Mouse (Mus musculus): ENCODE data around the gene Msh3. TPM values are rescaled to one million over a fixed set of nuclear protein-coding genes. Genes with fewer than 3 reads are reported as not detected.

The Msh3 gene
- polyA plus RNA-seq, 1 experiment from 2014 or later: 12.6 TPM

DNA sequence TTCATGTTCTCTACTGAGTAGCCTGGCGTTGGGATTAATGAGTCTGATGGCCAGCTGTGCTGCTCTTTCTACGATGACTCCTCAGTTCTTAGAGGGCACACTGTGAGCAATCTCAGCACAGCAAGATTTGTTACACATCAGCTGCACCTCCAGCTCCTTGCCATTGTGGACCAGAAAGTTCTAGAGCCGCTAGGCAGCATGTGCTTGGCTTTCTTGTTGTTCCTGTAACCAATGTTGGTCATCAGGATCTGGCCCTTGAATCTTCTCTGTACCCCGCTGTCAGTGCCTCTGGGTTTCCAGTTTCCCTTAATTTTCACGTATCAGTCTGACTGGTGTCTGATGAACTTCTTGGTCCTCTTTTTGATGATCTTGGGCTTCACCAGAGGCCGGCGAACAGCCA, 1.6 kb upstream of the Msh3 start:
- H3K4me2 ChIP-seq: peak overlapping the region; percentile 98
- H3K9me3 ChIP-seq: no peaks in the 10 kb centered on the region
- ATAC-seq (ENCODE audit: extremely low read depth, insufficient number of reproducible peaks, low FRiP score, low TSS enrichment): no peak
- peaks cover 25% of the 10 kb centered on the region for H3K4me1 ChIP-seq
- H3K36me3 ChIP-seq: peaks cover 31% of the 10 kb centered on the region
- no peaks in the 10 kb centered on the region for H3K27me3 ChIP-seq (replicated peaks)
- peak overlapping the region; percentile 87 for H3K9ac ChIP-seq
- no peak overlapping the region for H3K27ac ChIP-seq (replicated peaks)
- peak overlapping the region; percentile 65 for H3K4me3 ChIP-seq
- WGBS: 82% methylated on average over 7 of the region's 7 CpGs

DNA sequence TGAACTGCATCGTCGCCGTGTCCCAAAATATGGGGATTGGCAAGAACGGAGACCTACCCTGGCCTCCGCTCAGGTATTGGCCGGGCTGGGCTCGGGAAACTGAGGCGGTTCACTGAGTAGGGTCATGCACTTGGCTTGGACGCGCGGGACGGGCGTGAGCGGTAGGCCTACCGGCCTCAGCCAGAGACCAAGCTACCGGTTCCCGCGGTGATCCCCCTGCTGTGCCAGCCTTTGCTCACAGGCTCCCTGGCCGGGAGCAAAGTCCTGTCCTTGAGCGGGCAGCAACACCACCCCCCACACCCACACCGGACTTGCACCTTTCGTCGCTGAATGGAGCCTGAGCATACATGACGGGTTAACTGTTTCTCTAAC, 455 bp upstream of the Msh3 start:
- H3K9ac ChIP-seq: peak overlapping the region; percentile 87
- no peaks in the 10 kb centered on the region for H3K27me3 ChIP-seq (replicated peaks)
- peaks cover 32% of the 10 kb centered on the region for H3K36me3 ChIP-seq
- H3K4me2 ChIP-seq: peak overlapping the region; percentile 98
- no peak for ATAC-seq (ENCODE audit: extremely low read depth, insufficient number of reproducible peaks, low FRiP score, low TSS enrichment)
- peak overlapping the region; percentile 90 for H3K27ac ChIP-seq (replicated peaks)
- 1% methylated on average over 24 of the region's 24 CpGs for WGBS
- H3K4me1 ChIP-seq: peaks cover 25% of the 10 kb centered on the region
- H3K4me3 ChIP-seq: peak overlapping the region; percentile 65
- H3K9me3 ChIP-seq: no peaks in the 10 kb centered on the region

GRCm38 (mm10) chr13:92353956-92354355, 847 bp downstream of the Msh3 start:
- Histone ChIP-seq H3K4me2 (peak overlapping the region; percentile 98), H3K27me3 (replicated peaks) (no peaks in the 10 kb centered on the region), H3K4me3 (peak overlapping the region; percentile 65), H3K36me3 (peaks cover 26% of the 10 kb centered on the region), H3K27ac (replicated peaks) (peak overlapping the region; percentile 58), H3K9ac (peak overlapping the region; percentile 84), H3K4me1 (peaks cover 25% of the 10 kb centered on the region), H3K9me3 (no peaks in the 10 kb centered on the region)
- ATAC-seq (ENCODE audit: extremely low read depth, insufficient number of reproducible peaks, low FRiP score, low TSS enrichment): no peak
- WGBS: 12% methylated on average over 4 of the region's 4 CpGs

GRCm38 (mm10) chr13:92351100-92351499, 3.7 kb downstream of the Msh3 start:
- no peaks in the 10 kb centered on the region for H3K27me3 ChIP-seq (replicated peaks)
- no peak overlapping the region for H3K27ac ChIP-seq (replicated peaks)
- peaks cover 42% of the 10 kb centered on the region for H3K36me3 ChIP-seq
- H3K9ac ChIP-seq: no peak overlapping the region
- no peak overlapping the region for H3K4me2 ChIP-seq
- H3K4me3 ChIP-seq: no peak overlapping the region
- no peaks in the 10 kb centered on the region for H3K9me3 ChIP-seq
- no peak for ATAC-seq (ENCODE audit: extremely low read depth, insufficient number of reproducible peaks, low FRiP score, low TSS enrichment)
- 80% methylated on average over 6 of the region's 6 CpGs for WGBS
- H3K4me1 ChIP-seq: peaks cover 18% of the 10 kb centered on the region

DNA sequence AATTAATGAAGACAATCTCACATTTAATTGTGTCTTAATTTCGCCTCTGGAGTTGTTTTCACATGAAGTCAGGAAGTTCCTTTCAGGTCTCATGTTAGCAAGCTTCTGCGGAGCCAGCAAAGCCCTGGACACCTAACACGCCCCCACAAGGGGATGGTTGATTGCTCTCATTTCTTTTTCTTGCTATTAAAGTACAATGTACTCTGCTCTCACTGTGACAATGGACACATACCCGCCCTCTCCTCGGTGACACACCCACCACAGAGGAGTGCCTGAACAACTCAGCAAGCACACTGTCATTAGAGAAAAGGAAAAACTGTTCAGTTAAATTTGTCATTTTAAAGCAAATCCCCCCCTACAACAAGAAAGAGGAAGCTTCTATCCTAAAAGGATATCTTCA, 8.5 kb downstream of the Msh3 start:
- H3K9me3 ChIP-seq: no peaks in the 10 kb centered on the region
- 87% methylated on average over 5 of the region's 5 CpGs for WGBS
- H3K4me1 ChIP-seq: no peaks in the 10 kb centered on the region
- no peak overlapping the region for H3K27ac ChIP-seq (replicated peaks)
- H3K36me3 ChIP-seq: peaks cover 83% of the 10 kb centered on the region
- no peak overlapping the region for H3K9ac ChIP-seq
- H3K4me2 ChIP-seq: no peak overlapping the region
- H3K4me3 ChIP-seq: no peak overlapping the region
- H3K27me3 ChIP-seq (replicated peaks): no peaks in the 10 kb centered on the region
- ATAC-seq (ENCODE audit: extremely low read depth, insufficient number of reproducible peaks, low FRiP score, low TSS enrichment): no peak

DNA sequence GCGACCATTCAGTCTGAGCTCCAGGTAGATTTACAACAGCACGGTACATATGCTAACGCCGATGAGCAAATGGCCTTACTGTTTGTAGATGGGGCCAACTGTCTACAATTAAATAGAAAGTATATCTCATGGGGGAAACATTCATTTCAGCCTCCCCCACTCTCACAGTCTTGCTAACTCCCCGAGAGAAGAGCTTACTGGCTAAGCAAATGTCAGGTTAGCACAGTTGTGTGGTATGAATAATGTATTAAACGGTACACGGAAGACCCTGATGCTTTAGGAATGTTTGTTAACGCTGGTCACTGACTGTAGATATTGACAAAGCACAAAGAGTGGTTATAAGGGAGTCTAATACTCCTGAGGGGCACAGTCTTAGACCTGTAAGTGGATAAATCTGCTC, 10.8 kb downstream of the Msh3 start:
- H3K4me2 ChIP-seq: no peak overlapping the region
- no peak for ATAC-seq (ENCODE audit: extremely low read depth, insufficient number of reproducible peaks, low FRiP score, low TSS enrichment)
- H3K4me1 ChIP-seq: no peaks in the 10 kb centered on the region
- H3K27ac ChIP-seq (replicated peaks): no peak overlapping the region
- WGBS: 92% methylated on average over 8 of the region's 8 CpGs
- no peaks in the 10 kb centered on the region for H3K9me3 ChIP-seq
- peaks cover 83% of the 10 kb centered on the region for H3K36me3 ChIP-seq
- H3K9ac ChIP-seq: no peak overlapping the region
- H3K27me3 ChIP-seq (replicated peaks): no peaks in the 10 kb centered on the region
- H3K4me3 ChIP-seq: no peak overlapping the region

DNA sequence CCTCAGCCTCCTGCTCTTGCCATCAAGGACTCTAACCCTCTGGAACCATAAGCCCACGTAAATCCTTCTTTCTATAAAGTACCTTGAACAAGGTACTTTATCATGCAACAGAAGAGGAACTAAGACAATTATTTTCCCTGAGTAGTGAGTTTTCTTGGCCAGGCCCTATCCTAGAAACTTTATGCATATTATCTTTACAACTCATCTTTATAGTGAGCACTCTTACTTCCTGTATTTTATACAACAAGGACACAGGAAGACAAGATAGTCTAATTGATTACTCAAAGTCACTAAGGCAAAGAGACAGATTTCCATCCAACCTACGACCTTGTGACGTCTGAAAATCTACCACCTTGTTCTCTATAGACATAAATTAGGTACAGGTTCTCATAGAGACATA, 15.0 kb downstream of the Msh3 start:
- H3K27me3 ChIP-seq (replicated peaks): no peaks in the 10 kb centered on the region

GRCm38 (mm10) chr13:92337773-92338462, 16.9 kb downstream of the Msh3 start:
- Histone ChIP-seq H3K9ac (no peak overlapping the region), H3K4me2 (no peak overlapping the region), H3K4me1 (0 out of 2 replicates have a peak, but pooled peaks cover 3% of the 10 kb centered on the region), H3K36me3 (peaks cover 36% of the 10 kb centered on the region), H3K27ac (replicated peaks) (no peak overlapping the region), H3K4me3 (no peak overlapping the region), H3K27me3 (replicated peaks) (no peaks in the 10 kb centered on the region), H3K9me3 (no peaks in the 10 kb centered on the region)
- ATAC-seq (ENCODE audit: extremely low read depth, insufficient number of reproducible peaks, low FRiP score, low TSS enrichment): no peak
- 60% methylated on average over 6 of the region's 6 CpGs for WGBS

More for the DNA sequence above, 15.0 kb downstream of the Msh3 start:
- H3K9me3 ChIP-seq: no peaks in the 10 kb centered on the region
- H3K36me3 ChIP-seq: peaks cover 54% of the 10 kb centered on the region
- no peak overlapping the region for H3K9ac ChIP-seq
- H3K27ac ChIP-seq (replicated peaks): no peak overlapping the region
- 85% methylated on average over 3 of the region's 3 CpGs for WGBS
- H3K4me1 ChIP-seq: 0 out of 2 replicates have a peak, but pooled peaks cover 3% of the 10 kb centered on the region
- no peak overlapping the region for H3K4me2 ChIP-seq
- H3K4me3 ChIP-seq: no peak overlapping the region
- no peak for ATAC-seq (ENCODE audit: extremely low read depth, insufficient number of reproducible peaks, low FRiP score, low TSS enrichment)

- Histone ChIP-seq H3K27me3 (replicated peaks) (no peaks in the 10 kb centered on the region), H3K27ac (replicated peaks) (no peak overlapping the region), H3K36me3 (peaks cover 28% of the 10 kb centered on the region), H3K9me3 (no peaks in the 10 kb centered on the region), H3K9ac (no peak overlapping the region), H3K4me2 (no peak overlapping the region), H3K4me1 (0 out of 2 replicates have a peak, but pooled peaks cover 3% of the 10 kb centered on the region), H3K4me3 (no peak overlapping the region)
- 85% methylated on average over 1 of the region's 1 CpGs for WGBS
- ATAC-seq (ENCODE audit: extremely low read depth, insufficient number of reproducible peaks, low FRiP score, low TSS enrichment): no peak
Measured at GRCm38 (mm10) chr13:92336857-92337256, 17.9 kb downstream of the Msh3 start.

- peaks cover 17% of the 10 kb centered on the region for H3K36me3 ChIP-seq
- H3K4me3 ChIP-seq: no peak overlapping the region
- WGBS: 88% methylated on average over 15 of the region's 15 CpGs
- H3K4me1 ChIP-seq: no peaks in the 10 kb centered on the region
- no peaks in the 10 kb centered on the region for H3K27me3 ChIP-seq (replicated peaks)
- H3K9ac ChIP-seq: no peak overlapping the region
- H3K4me2 ChIP-seq: no peak overlapping the region
- no peak for ATAC-seq (ENCODE audit: extremely low read depth, insufficient number of reproducible peaks, low FRiP score, low TSS enrichment)
- H3K9me3 ChIP-seq: no peaks in the 10 kb centered on the region
- no peak overlapping the region for H3K27ac ChIP-seq (replicated peaks)
Measured at GRCm38 (mm10) chr13:92332103-92332879, 22.5 kb downstream of the Msh3 start.

DNA sequence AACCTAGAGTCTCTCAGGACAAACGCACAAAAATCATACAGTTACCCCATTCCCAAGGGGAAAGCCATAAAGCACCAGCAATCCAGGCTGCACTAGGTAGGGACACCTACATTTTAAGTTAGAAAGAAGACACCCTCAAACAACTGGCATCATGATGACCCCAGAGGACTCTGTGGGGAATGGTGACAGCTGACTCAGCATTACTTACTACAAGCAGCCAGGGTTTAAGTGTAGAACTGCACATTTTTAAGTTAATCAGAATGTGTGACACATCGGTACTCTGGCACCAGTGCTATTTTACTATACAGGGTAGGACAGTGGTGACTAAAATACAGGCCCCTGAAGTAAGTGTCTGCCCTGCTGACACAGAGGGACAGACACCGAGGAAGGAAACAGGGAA, 24.2 kb downstream of the Msh3 start:
- whole genome bisulfite sequencing: 92% methylated on average over 3 of the region's 3 CpGs
- Histone ChIP-seq H3K9me3 (no peaks in the 10 kb centered on the region), H3K27me3 (replicated peaks) (no peaks in the 10 kb centered on the region), H3K4me2 (no peak overlapping the region), H3K4me1 (0 out of 2 replicates have a peak, but pooled peaks cover 6% of the 10 kb centered on the region), H3K36me3 (peaks cover 15% of the 10 kb centered on the region; the same call in 1 of the 2 replicates), H3K27ac (replicated peaks) (no peak overlapping the region), H3K9ac (no peak overlapping the region), H3K4me3 (no peak overlapping the region)
- no peak for ATAC-seq (ENCODE audit: extremely low read depth, insufficient number of reproducible peaks, low FRiP score, low TSS enrichment)

Measured in heart, embryonic 13.5 days (tissue).